8 mouse cellular contexts compared by ENCODE assay signal in genomic region chr3:94902747-94903146, GRCm38 (mm10). TPM values are rescaled to one million over a fixed set of nuclear protein-coding genes. Genes with fewer than 3 reads are reported as not detected.
A peak's percentile ranks its signal among the peaks of the same experiment; 100 is the strongest.
DNase-seq lines count a peak whose midpoint lies in the region; ATAC-seq and TF ChIP-seq lines count a peak whose summit lies in the region.
"Had no signal": no experiment of that assay in that cellular context is flagged by ENCODE, and none has a peak within 500 bp of the region (broad histone marks: within the 10 kb centered on the region; RNA-seq: fewer than 3 reads in every experiment).

No protein-coding gene starts in this region.

- H3K27ac ChIP-seq in kidney, postnatal 0 days: no peak overlapping the region
- H3K27ac ChIP-seq in liver, postnatal 0 days (ENCODE audit: low read depth): no peak overlapping the region
- H3K27ac ChIP-seq: neural tube, embryonic 12.5 days had no signal

- H3K9me3 ChIP-seq in kidney, postnatal 0 days (replicated peaks; ENCODE audit: low read length): no peaks in the 10 kb centered on the region
- no peaks in the 10 kb centered on the region for H3K9me3 ChIP-seq in liver, postnatal 0 days (ENCODE audit: low read length)
- H3K9me3 ChIP-seq: neural tube, embryonic 12.5 days had no signal

- 18% methylated on average over 7 of the region's 7 CpGs for WGBS in kidney, postnatal 0 days
- 22% methylated on average over 7 of the region's 7 CpGs for WGBS in liver, postnatal 0 days (ENCODE audit: insufficient replicate concordance)

- peak; percentile 73; the same call in 1 of the 2 replicates for TF ChIP-seq CTCF in brain, embryonic 14.5 days (IDR thresholded peaks at IDR 0.05; ENCODE audit: borderline replicate concordance, extremely low read depth, insufficient read depth, insufficient read length)
- TF ChIP-seq CTCF in kidney, postnatal 0 days (IDR thresholded peaks at IDR 0.05; ENCODE audit: low read depth): peak; percentile 78
- peak; percentile 84 for TF ChIP-seq CTCF in liver, postnatal 0 days (IDR thresholded peaks at IDR 0.05; ENCODE audit: low read depth)

- no peak overlapping the region for H3K4me2 ChIP-seq in kidney, postnatal 0 days (ENCODE audit: low read length)
- H3K4me2 ChIP-seq in liver, postnatal 0 days (ENCODE audit: low read depth, low read length): no peak overlapping the region
- H3K4me2 ChIP-seq: neural tube, embryonic 12.5 days had no signal

- no peak overlapping the region for H3K9ac ChIP-seq in kidney, postnatal 0 days (ENCODE audit: low read depth, low read length)
- H3K9ac ChIP-seq in liver, postnatal 0 days (replicated peaks): no peak overlapping the region
- H3K9ac ChIP-seq: neural tube, embryonic 12.5 days had no signal

- no peak for TF ChIP-seq EP300 in liver, postnatal 0 days (IDR thresholded peaks at IDR 0.05; ENCODE audit: low read depth)

- H3K4me3 ChIP-seq in kidney, postnatal 0 days (replicated peaks; ENCODE audit: low read depth, low read length): no peak overlapping the region
- H3K4me3 ChIP-seq in liver, postnatal 0 days (ENCODE audit: low read depth, low read length): no peak overlapping the region
- H3K4me3 ChIP-seq: neural tube, embryonic 12.5 days had no signal

- H3K27me3 ChIP-seq in kidney, postnatal 0 days (ENCODE audit: insufficient read depth, low read length): no peaks in the 10 kb centered on the region
- no peaks in the 10 kb centered on the region for H3K27me3 ChIP-seq in liver, postnatal 0 days (ENCODE audit: insufficient read depth, low read length)
- H3K27me3 ChIP-seq: neural tube, embryonic 12.5 days had no signal

- no peaks in the 10 kb centered on the region for H3K36me3 ChIP-seq in kidney, postnatal 0 days (ENCODE audit: insufficient read depth, low read length)
- H3K36me3 ChIP-seq in liver, postnatal 0 days (replicated peaks; ENCODE audit: insufficient read depth, low read length): no peaks in the 10 kb centered on the region
- H3K36me3 ChIP-seq: neural tube, embryonic 12.5 days had no signal

- H3K4me1 ChIP-seq in kidney, postnatal 0 days (replicated peaks; ENCODE audit: insufficient read depth, low read length): no peaks in the 10 kb centered on the region
- H3K4me1 ChIP-seq in liver, postnatal 0 days (ENCODE audit: insufficient read depth): no peaks in the 10 kb centered on the region
- H3K4me1 ChIP-seq: neural tube, embryonic 12.5 days had no signal

- no peak for TF ChIP-seq POLR2A in brain, embryonic 14.5 days (IDR thresholded peaks at IDR 0.05; ENCODE audit: borderline replicate concordance, extremely low read depth, insufficient read depth, insufficient read length, poor library complexity, severe bottlenecking)

- ATAC-seq in frontal cortex, adult (ENCODE audit: low TSS enrichment): peak; percentile 91
- 0 out of 2 replicates have a peak, but pooled peaks have one; percentile 17 for ATAC-seq in kidney, postnatal 0 days (replicated peaks; ENCODE audit: low FRiP score, low read depth)
- ATAC-seq in liver, postnatal 0 days: no peak

- DNase-seq in 3T3-L1 (ENCODE audit: low read depth, low spot score): peak; percentile 84
- peak; percentile 51 for DNase-seq in B cell, adult 2 months
- peak; percentile 81 for DNase-seq in brain, embryonic 14.5 days (ENCODE audit: low read depth)
- DNase-seq in kidney, postnatal 0 days (ENCODE audit: low spot score): peak; percentile 90
- peak; percentile 64 for DNase-seq in liver, postnatal 0 days
- DNase-seq in retina, embryonic 14.5 days (ENCODE audit: low spot score): peak; percentile 87

RNA-seq across cellular contexts. Expression of gene Psmb4, which starts 16.0 kb away (rescaled TPM):
- 353 and 477 TPM in 2 replicates for polyA plus RNA-seq in brain, embryonic 14.5 days (2012; rRNA removed)
- 317 and 329 TPM in 2 replicates for polyA plus RNA-seq in kidney, postnatal 0 days (2015; fragmentation: Nextera tagmentation; extraction: Ambion mirVana)
- polyA plus RNA-seq in liver, postnatal 0 days (2015; fragmentation: Nextera tagmentation; extraction: Ambion mirVana): 172 and 174 TPM in 2 replicates

RNA-seq across cellular contexts. Expression of gene Selenbp1, which starts 30.1 kb away (rescaled TPM):
- 9.7 and 10.6 TPM in 2 replicates for polyA plus RNA-seq in brain, embryonic 14.5 days (2012; rRNA removed)
- polyA plus RNA-seq in kidney, postnatal 0 days (2015; fragmentation: Nextera tagmentation; extraction: Ambion mirVana): 131 and 168 TPM in 2 replicates
- polyA plus RNA-seq in liver, postnatal 0 days (2015; fragmentation: Nextera tagmentation; extraction: Ambion mirVana): 129 and 135 TPM in 2 replicates

RNA-seq across cellular contexts. Expression of gene Rfx5, which starts 51.1 kb away (rescaled TPM):
- polyA plus RNA-seq in brain, embryonic 14.5 days (2012; rRNA removed): 26.1 and 29.6 TPM in 2 replicates
- 5.9 and 6.8 TPM in 2 replicates for polyA plus RNA-seq in kidney, postnatal 0 days (2015; fragmentation: Nextera tagmentation; extraction: Ambion mirVana)
- polyA plus RNA-seq in liver, postnatal 0 days (2015; fragmentation: Nextera tagmentation; extraction: Ambion mirVana): 1.1 and 1.2 TPM in 2 replicates

Comparison
In these comparisons a context has a peak if more than half of its experiments do, and no peak if none do; other contexts are left out.
1. RNA of gene Selenbp1, which starts 30.1 kb away (polyA plus RNA-seq): 131 to 168 TPM in kidney, postnatal 0 days and 129 to 135 TPM in liver, postnatal 0 days; 9.7 to 10.6 TPM in brain, embryonic 14.5 days; every median in the first group is over 10 times any median in the second.
2. Peak in every context shown above with its lines, with median percentiles within 50 percentile points of each other: DNase-seq and CTCF ChIP-seq.